Mouse (Mus musculus) liver, embryonic 14.5 days (tissue): ENCODE measurements around the gene Elovl5.

Source experiments
- CTCF ChIP-seq: IDR thresholded peaks from 2 replicates; pipeline ENCODE4 v1.5.1; 2016; ENCODE audit warnings: antibody characterized with exemption, low read depth, control low read depth
- EP300 ChIP-seq: IDR thresholded peaks from 2 replicates; pipeline ENCODE4 v1.6.1; 2016; ENCODE audit warnings: antibody characterized with exemption, low read depth

- TF ChIP-seq CTCF (no peak), EP300 (no peak)
Observed at GRCm38 (mm10) chr9:77954496-77954895, 37.3 kb downstream of the Elovl5 start.
